Mouse (Mus musculus): ENCODE results near the gene Stip1. TPM values are rescaled to one million over a fixed set of nuclear protein-coding genes. Genes with fewer than 3 reads are reported as not detected.
A peak's percentile ranks its signal among the peaks of the same experiment; 100 is the strongest.
"Not testable (repeated sequence)": the region's sequence is repeated elsewhere in the genome, so short reads cannot be mapped to it uniquely, and the experiment has no call there.

Stip1 gene
- polyA plus RNA-seq, 1 experiment from 2014 or later = 204 TPM

DNA sequence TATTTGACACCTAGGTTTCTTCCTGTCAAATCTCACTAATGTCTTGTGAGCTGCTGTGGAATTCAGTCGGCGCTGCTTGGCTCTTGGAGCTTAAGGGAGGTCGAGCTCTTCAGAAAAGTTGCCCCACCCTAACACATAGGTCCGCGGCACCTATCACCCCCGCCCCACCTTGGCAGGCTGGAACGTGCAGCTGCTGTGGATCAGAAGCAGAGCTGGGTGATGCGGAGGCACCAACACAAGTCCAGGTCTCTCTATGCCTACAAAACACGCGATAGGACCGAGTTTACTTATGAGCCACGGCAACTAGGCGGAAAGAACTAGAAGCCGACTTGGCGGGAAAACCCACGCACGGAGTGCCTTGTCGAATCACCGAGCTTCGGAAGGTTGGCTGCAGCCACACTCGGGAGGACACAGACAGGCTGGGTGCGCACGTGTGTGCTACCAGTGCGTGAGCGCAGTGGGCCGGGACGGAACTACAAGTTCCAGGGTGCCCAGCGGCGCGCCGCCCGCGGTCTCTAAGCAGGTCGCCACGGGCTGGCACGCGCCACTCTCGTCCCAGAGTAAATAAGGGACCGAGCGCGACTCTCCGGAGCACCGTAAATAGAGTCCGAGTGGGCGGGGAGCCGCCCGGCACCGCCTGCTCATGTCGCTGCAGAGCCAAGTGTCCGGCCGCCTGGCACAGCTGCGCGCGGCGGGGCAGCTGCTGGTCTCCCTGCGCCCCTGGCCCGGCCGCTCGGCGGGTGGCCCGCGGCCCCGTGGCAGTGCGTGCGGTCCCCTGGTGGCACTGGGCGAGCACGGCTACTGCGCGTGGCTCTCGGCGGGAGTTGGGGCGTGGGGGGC is 16.7 kb upstream of the Stip1 start, which contains the start of gene Macrod1:
TSS of gene Macrod1 (plus strand) at position 563 of the 840 bp plus-strand sequence.
- Histone ChIP-seq H3K4me3 (ENCODE audit: low read depth, low read length) (peak within 1 kb of the TSS; percentile 54), H3K9me3 (replicated peaks; ENCODE audit: control insufficient read depth, low read length, poor library complexity, severe bottlenecking) (no peaks in the 10 kb centered on the region), H3K27ac (ENCODE audit: low read length) (no peak within 1 kb of the TSS), H3K4me1 (ENCODE audit: control insufficient read depth, insufficient read depth, low read length) (peaks cover 15% of the 10 kb centered on the region), H3K36me3 (ENCODE audit: control insufficient read depth, insufficient read depth, low read length) (no peaks in the 10 kb centered on the region), H3K9ac (ENCODE audit: low read depth, low read length) (peak within 1 kb of the TSS; percentile 66), H3K4me2 (ENCODE audit: low read length) (peak within 1 kb of the TSS; percentile 100), H3K27me3 (ENCODE audit: control insufficient read depth, insufficient read depth, low read depth, low read length) (peaks cover 4% of the 10 kb centered on the region)
- 1% methylated on average over 66 of the region's 72 CpGs for WGBS
- peak; percentile 88 for ATAC-seq

DNA sequence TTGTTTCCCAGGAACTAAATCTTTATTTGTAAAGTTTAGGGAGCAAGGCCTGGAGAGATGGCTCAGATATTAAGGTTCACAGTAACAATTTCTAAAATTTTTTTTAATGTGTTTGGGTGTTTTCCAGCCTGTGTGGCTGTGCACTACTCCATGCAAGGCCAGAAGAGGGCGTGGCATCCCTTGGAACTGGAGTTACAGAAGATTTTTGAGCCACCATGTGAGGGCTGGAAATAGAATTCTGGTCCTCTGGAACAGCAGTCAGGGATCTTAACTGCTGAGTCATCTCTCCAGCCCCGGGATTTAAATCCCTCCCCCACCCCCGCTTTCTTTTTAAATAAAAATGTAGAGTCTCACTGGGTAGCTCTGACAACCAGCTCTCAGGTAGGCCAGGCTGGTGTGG is 15.4 kb upstream of the Stip1 start:
- Histone ChIP-seq H3K9ac (ENCODE audit: low read depth, low read length) (no peak overlapping the region), H3K4me2 (ENCODE audit: low read length) (no peak overlapping the region), H3K9me3 (replicated peaks; ENCODE audit: control insufficient read depth, low read length, poor library complexity, severe bottlenecking) (no peaks in the 10 kb centered on the region), H3K36me3 (ENCODE audit: control insufficient read depth, insufficient read depth, low read length) (no peaks in the 10 kb centered on the region), H3K4me3 (ENCODE audit: low read depth, low read length) (no peak overlapping the region), H3K27ac (ENCODE audit: low read length) (no peak overlapping the region), H3K27me3 (ENCODE audit: control insufficient read depth, insufficient read depth, low read depth, low read length) (peaks cover 4% of the 10 kb centered on the region), H3K4me1 (ENCODE audit: control insufficient read depth, insufficient read depth, low read length) (peaks cover 15% of the 10 kb centered on the region)
- no peak for ATAC-seq
- WGBS = 46% methylated on average over 3 of the region's 3 CpGs

DNA sequence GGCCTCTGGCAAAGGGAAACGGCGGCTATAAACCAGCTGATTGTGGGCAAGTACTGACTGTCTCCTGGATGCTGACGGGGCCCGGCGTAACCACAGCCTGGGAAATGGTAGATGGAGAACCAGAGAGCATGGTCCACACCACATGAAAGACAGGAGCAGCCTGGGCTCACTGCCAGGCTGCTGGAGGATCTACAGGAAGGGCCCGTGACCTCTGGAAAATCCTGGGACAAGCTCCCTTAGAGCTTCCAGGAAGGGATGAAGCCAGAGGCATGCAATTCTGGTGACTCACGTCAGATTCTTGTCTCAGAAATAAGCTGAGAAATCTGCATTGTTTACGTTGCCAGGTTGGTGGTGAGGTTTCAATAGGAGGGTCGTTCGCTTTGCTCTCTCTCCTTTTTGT is 15.0 kb upstream of the Stip1 start:
- no peak for ATAC-seq
- H3K27me3 ChIP-seq (ENCODE audit: control insufficient read depth, insufficient read depth, low read depth, low read length) = peaks cover 4% of the 10 kb centered on the region
- H3K4me1 ChIP-seq (ENCODE audit: control insufficient read depth, insufficient read depth, low read length) = peaks cover 15% of the 10 kb centered on the region
- no peaks in the 10 kb centered on the region for H3K9me3 ChIP-seq (replicated peaks; ENCODE audit: control insufficient read depth, low read length, poor library complexity, severe bottlenecking)
- 68% methylated on average over 10 of the region's 10 CpGs for WGBS
- H3K27ac ChIP-seq (ENCODE audit: low read length) = no peak overlapping the region
- no peaks in the 10 kb centered on the region for H3K36me3 ChIP-seq (ENCODE audit: control insufficient read depth, insufficient read depth, low read length)
- no peak overlapping the region for H3K9ac ChIP-seq (ENCODE audit: low read depth, low read length)
- no peak overlapping the region for H3K4me3 ChIP-seq (ENCODE audit: low read depth, low read length)
- no peak overlapping the region for H3K4me2 ChIP-seq (ENCODE audit: low read length)

DNA sequence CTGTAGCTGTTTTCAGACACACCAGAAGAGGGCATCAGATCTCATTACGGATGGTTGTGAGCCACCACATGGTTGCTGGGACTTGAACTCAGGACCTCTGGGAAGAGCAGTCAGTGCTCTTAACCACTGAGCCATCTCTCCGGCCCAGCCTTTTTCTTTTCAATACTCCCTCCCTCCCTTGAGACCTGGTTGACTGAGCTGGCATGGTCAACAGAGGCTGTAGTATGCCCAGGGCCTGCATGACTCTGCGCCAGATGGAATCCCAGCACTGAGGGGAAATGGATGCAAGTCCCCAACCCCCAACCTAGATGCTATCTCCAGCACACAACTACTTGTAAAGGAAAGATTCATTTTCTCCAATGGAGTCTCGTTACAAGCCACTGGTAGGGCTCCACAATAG is 13.6 kb upstream of the Stip1 start:
- not testable (repeated sequence) for H3K27me3 ChIP-seq (ENCODE audit: control insufficient read depth, insufficient read depth, low read depth, low read length); H3K27ac ChIP-seq (ENCODE audit: low read length); H3K4me3 ChIP-seq (ENCODE audit: low read depth, low read length); ATAC-seq; H3K9ac ChIP-seq (ENCODE audit: low read depth, low read length); H3K9me3 ChIP-seq (replicated peaks; ENCODE audit: control insufficient read depth, low read length, poor library complexity, severe bottlenecking); H3K4me2 ChIP-seq (ENCODE audit: low read length); H3K36me3 ChIP-seq (ENCODE audit: control insufficient read depth, insufficient read depth, low read length)
- 82% methylated on average over 4 of the region's 4 CpGs for WGBS
- peaks cover 15% of the 10 kb centered on the region for H3K4me1 ChIP-seq (ENCODE audit: control insufficient read depth, insufficient read depth, low read length)

DNA sequence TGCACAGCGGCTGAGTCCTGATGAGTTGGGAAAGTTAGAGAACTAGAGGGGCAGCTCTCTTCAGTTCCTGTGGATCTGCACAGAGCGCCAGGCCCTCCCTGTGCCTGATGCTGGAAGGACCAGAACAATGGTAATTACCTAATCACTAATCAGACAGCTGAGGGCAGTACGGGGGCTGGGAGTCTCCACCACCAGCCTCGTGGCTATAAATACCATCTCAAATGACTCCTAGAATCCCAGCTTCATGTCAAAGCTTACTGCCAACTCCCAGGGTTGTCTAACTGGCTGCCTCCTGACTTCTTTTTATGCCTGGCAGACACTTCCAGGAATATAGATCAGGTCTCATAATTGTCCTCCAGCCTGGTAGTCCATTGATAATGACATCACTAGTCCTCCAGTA is 4.9 kb upstream of the Stip1 start:
- H3K9ac ChIP-seq (ENCODE audit: low read depth, low read length) = no peak overlapping the region
- H3K4me3 ChIP-seq (ENCODE audit: low read depth, low read length) = no peak overlapping the region
- no peaks in the 10 kb centered on the region for H3K36me3 ChIP-seq (ENCODE audit: control insufficient read depth, insufficient read depth, low read length)
- 51% methylated on average over 4 of the region's 4 CpGs for WGBS
- H3K4me1 ChIP-seq (ENCODE audit: control insufficient read depth, insufficient read depth, low read length) = peaks cover 5% of the 10 kb centered on the region
- no peaks in the 10 kb centered on the region for H3K27me3 ChIP-seq (ENCODE audit: control insufficient read depth, insufficient read depth, low read depth, low read length)
- no peak overlapping the region for H3K4me2 ChIP-seq (ENCODE audit: low read length)
- no peak for ATAC-seq
- no peaks in the 10 kb centered on the region for H3K9me3 ChIP-seq (replicated peaks; ENCODE audit: control insufficient read depth, low read length, poor library complexity, severe bottlenecking)
- H3K27ac ChIP-seq (ENCODE audit: low read length) = no peak overlapping the region

DNA sequence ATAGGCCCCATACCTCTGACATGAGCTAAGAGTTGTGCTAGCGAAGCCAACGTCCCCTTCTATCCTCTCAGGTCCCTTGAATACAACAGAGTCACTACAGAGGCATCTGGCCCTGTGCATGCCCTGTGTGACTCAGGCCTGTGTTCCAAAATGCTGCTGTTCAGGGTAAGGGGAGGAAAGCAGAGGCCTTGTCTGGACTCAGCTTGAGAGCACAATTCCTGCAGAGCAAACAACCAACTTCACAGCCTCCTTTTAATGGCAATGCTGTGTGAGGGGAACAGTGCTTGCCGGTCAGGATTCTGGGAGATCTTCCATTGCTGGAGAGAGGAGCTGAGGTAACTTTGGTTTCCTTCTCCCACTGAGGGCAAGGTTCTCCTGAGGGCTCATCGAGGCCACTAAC is 4.5 kb upstream of the Stip1 start:
- H3K36me3 ChIP-seq (ENCODE audit: control insufficient read depth, insufficient read depth, low read length) = no peaks in the 10 kb centered on the region
- no peak overlapping the region for H3K27ac ChIP-seq (ENCODE audit: low read length)
- H3K9ac ChIP-seq (ENCODE audit: low read depth, low read length) = no peak overlapping the region
- H3K9me3 ChIP-seq (replicated peaks; ENCODE audit: control insufficient read depth, low read length, poor library complexity, severe bottlenecking) = no peaks in the 10 kb centered on the region
- no peaks in the 10 kb centered on the region for H3K27me3 ChIP-seq (ENCODE audit: control insufficient read depth, insufficient read depth, low read depth, low read length)
- ATAC-seq = no peak
- WGBS = 75% methylated on average over 4 of the region's 4 CpGs
- H3K4me3 ChIP-seq (ENCODE audit: low read depth, low read length) = no peak overlapping the region
- H3K4me1 ChIP-seq (ENCODE audit: control insufficient read depth, insufficient read depth, low read length) = peaks cover 5% of the 10 kb centered on the region
- no peak overlapping the region for H3K4me2 ChIP-seq (ENCODE audit: low read length)

DNA sequence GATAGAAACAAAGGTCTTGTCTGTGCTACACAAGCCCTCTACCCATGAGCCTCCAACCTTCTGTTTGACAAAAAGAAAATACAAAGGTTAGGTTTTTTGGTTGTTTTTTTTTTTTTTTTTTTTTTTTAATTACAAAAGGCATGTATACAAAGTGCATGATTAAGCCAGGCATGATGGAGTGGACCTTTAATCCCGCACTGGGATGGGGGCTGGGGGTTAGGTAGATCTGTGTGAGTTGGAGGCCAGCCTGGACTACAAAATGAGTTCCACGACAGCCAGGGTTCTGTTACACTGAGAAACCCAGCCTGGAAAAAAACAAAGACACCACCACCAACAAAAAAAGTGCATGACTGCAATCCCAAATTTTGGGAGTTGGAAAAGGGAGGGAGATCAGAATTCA is 1.4 kb upstream of the Stip1 start:
- Histone ChIP-seq H3K9ac (ENCODE audit: low read depth, low read length) (no peak overlapping the region), H3K27ac (ENCODE audit: low read length) (peak overlapping the region; percentile 95), H3K9me3 (replicated peaks; ENCODE audit: control insufficient read depth, low read length, poor library complexity, severe bottlenecking) (no peaks in the 10 kb centered on the region), H3K27me3 (ENCODE audit: control insufficient read depth, insufficient read depth, low read depth, low read length) (no peaks in the 10 kb centered on the region), H3K4me3 (ENCODE audit: low read depth, low read length) (no peak overlapping the region), H3K36me3 (ENCODE audit: control insufficient read depth, insufficient read depth, low read length) (no peaks in the 10 kb centered on the region), H3K4me1 (ENCODE audit: control insufficient read depth, insufficient read depth, low read length) (peaks cover 28% of the 10 kb centered on the region), H3K4me2 (ENCODE audit: low read length) (peak overlapping the region; percentile 93)
- no peak for ATAC-seq
- 88% methylated on average over 2 of the region's 2 CpGs for WGBS

DNA sequence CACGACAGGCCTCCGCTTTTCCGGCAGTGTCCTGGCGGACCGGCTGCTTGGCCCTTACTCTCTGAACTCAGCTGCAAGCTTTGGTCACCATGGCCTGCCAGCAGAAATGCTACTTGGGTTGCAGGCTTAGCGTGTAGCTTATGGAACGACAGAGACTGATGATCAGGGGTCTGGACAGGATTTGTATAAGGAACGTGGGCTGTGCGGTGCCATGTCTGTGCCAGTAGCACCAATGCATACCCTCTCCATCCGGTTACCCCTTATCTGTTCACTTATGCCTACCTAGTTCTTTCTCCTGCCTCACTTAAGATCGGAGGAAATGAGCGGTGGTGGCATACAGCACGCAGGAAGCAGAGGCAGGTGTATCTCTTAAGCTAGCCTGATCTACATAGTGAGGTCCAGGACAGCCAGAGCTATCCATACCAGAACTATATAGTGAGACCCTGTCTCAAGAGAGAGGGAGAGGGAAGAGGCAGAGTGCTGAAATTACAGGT is 917 bp upstream of the Stip1 start:
- Histone ChIP-seq H3K4me3 (ENCODE audit: low read depth, low read length) (peak overlapping the region; percentile 57), H3K27me3 (ENCODE audit: control insufficient read depth, insufficient read depth, low read depth, low read length) (no peaks in the 10 kb centered on the region), H3K9me3 (replicated peaks; ENCODE audit: control insufficient read depth, low read length, poor library complexity, severe bottlenecking) (no peaks in the 10 kb centered on the region), H3K27ac (ENCODE audit: low read length) (peak overlapping the region; percentile 95), H3K4me2 (ENCODE audit: low read length) (peak overlapping the region; percentile 93), H3K9ac (ENCODE audit: low read depth, low read length) (peak overlapping the region; percentile 87), H3K4me1 (ENCODE audit: control insufficient read depth, insufficient read depth, low read length) (peaks cover 30% of the 10 kb centered on the region), H3K36me3 (ENCODE audit: control insufficient read depth, insufficient read depth, low read length) (no peaks in the 10 kb centered on the region)
- ATAC-seq = 0 out of 2 replicates have a peak, but pooled peaks have one; percentile 1
- WGBS = 28% methylated on average over 13 of the region's 13 CpGs

DNA sequence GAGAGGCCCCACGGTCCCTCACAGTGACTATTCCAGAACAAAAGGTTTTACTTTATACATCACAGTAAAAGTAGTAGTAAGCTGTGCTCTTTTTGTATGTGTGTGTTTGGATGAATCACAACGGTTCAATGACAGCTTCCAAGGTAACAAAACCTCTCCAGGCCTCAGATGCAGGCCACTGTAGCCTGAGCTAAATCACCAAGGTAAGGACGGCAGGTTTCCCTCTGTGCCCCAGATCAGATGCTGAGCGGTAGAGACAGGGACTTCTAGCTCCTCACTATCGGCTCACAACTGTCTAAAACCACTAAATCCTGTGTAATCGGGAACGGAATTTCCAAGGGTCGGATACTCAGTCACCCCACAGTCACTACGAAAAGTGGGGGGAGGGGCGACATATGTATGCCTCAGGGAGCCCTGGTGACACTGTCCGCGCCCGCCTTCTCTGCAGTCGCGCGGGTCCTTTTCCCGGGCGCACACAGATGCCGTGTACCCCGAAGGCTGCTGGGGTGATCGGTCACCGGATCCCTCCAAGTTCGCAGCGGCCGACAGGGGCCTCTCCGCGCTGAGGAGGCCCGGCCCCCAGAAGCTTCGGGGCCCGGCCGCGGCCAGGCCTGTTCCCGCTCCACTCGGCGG is 563 bp downstream of the Stip1 start:
- peak; percentile 6; the same call in 1 of the 2 replicates for ATAC-seq
- H3K36me3 ChIP-seq (ENCODE audit: control insufficient read depth, insufficient read depth, low read length) = peaks cover 5% of the 10 kb centered on the region; the same call in 1 of the 2 replicates
- peak overlapping the region; percentile 91 for H3K4me3 ChIP-seq (ENCODE audit: low read depth, low read length)
- under 1% methylated on average over 35 of the region's 35 CpGs for WGBS
- H3K4me2 ChIP-seq (ENCODE audit: low read length) = peak overlapping the region; percentile 84
- no peaks in the 10 kb centered on the region for H3K9me3 ChIP-seq (replicated peaks; ENCODE audit: control insufficient read depth, low read length, poor library complexity, severe bottlenecking)
- H3K27ac ChIP-seq (ENCODE audit: low read length) = peak overlapping the region; percentile 89
- peak overlapping the region; percentile 91 for H3K9ac ChIP-seq (ENCODE audit: low read depth, low read length)
- H3K27me3 ChIP-seq (ENCODE audit: control insufficient read depth, insufficient read depth, low read depth, low read length) = no peaks in the 10 kb centered on the region
- peaks cover 30% of the 10 kb centered on the region for H3K4me1 ChIP-seq (ENCODE audit: control insufficient read depth, insufficient read depth, low read length)

All from midbrain, embryonic 16.5 days (tissue).